Mouse (Mus musculus): Measurements from ENCODE around the gene Nr1i3.

Gene Nr1i3

DNA sequence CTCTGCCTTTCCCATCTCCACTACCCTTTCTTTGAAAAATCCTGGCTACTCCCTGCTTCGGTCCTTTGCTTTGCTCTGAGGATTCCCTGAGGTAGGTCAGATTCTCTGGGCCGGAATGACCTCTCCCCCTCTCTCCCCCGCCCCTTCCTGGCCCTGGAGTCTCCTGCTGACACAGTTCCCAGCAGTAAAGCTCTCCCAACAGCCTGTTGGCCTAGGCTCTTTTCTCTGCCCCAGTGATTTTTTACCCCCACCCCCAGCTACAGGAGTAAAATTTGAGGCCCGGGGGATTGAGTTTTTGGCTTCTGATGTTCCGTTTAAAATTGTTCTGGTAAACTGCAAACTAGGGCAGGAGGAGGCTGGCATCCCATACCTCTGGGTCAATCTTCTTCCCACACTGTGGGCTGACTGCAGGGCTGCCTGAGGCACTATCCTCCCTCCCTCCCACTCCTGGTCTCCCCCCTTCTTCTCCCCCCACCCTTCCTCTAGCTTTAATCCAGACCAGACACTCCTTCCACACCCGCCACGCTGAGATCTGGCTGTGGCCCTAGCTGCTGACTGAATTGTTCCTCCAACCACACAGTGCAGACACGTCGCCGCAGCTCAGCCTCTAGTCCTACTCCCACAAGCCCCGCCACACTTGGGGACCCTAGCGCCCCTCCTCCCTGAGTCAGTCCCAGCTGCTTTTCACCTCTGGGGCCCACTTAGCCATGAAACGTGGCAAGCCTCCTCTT, 38.0 kb downstream of the Nr1i3 start:
- no peak for DNase-seq (ENCODE audit: low read depth, low spot score)

DNA sequence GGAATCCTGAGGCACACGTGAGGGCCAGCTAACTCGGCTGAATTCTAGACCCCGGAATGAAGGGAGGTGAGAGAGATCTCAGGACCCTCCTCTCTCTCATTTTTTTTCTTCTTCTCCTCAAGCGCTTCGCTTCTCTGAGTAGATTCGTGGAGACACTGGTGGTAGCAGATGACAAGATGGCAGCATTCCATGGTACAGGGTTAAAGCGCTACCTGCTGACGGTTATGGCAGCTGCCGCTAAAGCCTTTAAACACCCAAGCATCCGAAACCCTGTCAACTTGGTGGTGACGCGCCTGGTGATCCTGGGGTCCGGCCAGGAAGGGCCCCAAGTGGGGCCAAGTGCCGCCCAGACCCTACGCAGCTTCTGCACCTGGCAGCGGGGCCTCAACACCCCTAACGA, 38.6 kb downstream of the Nr1i3 start:
- DNase-seq (ENCODE audit: low read depth, low spot score) = no peak

DNA sequence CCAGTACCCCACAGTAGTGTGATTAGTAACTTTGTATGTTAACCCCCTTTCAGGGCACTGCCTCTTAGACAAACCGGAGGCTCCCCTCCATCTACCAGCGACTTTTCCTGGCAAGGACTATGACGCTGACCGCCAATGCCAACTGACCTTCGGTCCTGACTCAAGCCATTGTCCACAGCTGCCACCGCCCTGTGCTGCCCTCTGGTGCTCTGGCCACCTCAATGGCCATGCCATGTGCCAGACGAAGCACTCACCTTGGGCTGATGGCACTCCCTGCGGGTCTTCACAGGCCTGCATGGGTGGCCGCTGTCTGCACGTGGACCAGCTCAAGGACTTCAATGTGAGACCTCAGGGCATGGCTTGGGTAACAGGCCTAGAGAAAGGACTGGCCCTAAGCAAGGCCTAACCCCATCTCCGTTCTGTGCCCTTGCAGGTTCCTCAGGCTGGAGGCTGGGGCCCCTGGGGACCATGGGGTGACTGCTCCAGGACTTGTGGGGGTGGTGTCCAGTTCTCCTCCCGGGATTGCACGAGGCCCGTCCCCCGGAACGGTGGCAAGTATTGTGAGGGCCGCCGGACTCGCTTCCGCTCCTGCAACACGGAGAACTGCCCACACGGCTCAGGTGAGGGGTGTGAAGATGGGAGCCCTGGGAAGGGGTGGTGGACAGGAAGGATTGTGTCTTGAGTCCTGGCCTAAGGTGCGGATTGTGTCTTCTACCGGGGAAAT, 42.5 kb downstream of the Nr1i3 start:
- DNase-seq (ENCODE audit: low read depth, low spot score) = no peak

DNA sequence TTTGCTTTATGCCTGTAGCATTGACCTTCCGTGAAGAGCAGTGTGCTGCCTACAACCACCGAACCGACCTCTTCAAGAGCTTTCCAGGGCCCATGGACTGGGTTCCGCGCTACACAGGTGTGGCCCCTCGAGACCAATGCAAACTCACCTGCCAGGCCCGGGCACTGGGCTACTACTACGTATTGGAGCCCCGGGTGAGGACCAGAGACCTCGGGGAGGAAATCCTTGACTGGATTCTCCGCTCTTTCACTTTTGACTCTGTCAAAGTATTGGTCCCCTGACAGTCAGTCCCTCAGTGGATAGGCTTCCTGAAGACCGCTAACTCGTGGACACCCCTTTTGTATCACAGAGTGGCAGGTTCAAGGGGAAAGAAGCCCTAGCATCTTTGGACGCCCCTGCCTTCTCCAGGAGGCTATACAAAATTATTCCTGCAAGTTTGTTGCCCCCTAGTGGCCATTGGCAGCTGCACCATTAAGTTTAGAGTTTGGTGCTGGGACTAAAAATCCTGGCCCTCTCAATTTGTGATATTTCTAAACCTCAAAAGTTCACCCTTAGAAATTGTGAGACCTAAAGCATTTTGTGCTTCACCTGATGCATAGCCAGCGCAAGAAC, 43.3 kb downstream of the Nr1i3 start:
- DNase-seq (ENCODE audit: low read depth, low spot score) = no peak

DNA sequence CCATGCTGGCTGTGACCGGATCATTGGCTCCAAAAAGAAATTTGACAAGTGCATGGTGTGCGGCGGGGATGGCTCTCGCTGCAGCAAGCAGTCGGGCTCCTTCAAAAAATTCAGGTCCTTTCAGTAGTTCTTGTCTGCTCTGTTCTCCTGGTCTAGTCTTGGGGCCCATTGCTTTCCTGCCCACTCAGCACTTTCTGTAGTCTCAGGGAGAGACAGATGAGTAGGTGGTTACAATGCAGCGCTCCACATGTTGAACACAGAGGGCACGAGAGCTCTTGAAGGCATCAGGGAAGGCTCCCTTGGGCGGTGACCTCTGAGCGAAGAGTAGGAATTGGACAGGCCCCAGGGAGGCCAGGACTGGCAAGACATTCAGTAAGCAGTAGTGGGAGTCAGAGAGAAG, 44.0 kb downstream of the Nr1i3 start:
- DNase-seq (ENCODE audit: low read depth, low spot score) = no peak

DNA sequence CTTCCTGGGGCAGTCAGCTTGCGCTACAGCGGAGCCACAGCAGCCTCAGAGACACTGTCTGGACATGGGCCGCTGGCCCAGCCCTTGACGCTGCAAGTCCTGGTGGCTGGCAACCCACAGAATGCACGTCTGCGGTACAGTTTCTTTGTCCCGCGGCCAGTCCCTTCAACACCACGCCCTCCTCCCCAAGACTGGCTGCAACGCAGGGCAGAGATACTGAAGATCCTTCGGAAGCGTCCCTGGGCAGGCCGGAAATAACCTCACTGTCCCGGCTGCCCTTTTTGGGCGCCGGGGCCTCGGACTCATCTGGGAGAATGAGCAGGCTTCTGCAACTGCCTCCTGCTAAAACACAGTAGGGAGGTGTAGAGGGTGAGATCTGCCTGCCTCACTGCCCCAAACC, 45.2 kb downstream of the Nr1i3 start:
- DNase-seq (ENCODE audit: low read depth, low spot score) = no peak

DNA sequence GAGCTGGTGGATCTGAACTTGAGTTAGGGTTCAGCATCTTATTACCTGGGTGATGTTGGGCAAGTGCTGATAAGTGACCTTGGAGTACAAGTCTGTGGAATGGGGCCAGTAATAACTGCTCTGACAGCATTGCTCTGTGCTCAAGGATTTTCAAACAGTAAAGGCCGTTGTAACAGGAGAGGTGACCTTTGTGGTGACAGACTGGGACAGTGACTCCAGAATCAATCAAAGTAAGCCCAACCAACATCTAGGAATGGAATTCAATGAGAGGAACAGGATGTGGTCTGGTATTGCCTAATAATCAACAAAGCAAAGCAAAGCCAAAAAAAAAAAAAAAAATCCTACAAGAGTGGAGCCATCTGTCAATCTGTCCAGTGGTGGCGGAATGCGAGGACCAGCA, 46.5 kb downstream of the Nr1i3 start:
- DNase-seq (ENCODE audit: low read depth, low spot score) = no peak

DNA sequence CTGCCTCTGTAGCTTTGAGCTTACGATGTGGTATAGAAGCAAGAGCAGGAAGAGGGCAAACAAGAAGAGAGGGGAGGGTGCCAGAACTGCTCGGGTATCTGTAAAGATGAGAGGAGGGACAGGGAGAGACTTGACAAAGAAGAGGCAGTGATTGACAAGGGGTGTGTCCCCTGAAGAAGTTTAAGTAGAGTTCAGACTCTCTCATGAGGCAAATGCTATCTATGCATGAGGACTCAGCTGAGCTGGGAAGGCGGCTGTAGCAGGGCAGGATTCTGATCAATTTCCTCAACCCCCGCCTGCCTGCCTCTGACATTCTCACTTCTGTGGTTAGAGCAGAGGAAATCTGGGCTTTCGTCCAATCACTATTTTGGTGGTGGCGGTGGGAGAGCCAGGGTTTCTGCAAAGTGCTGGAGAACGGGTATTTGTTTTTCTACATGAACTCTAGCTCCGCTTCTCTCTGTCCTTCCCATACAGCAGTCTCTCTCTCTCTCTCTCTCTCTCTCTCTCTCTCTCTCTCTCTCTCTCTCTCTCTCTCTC, 48.9 kb downstream of the Nr1i3 start:
- DNase-seq (ENCODE audit: low read depth, low spot score) = no peak

DNA sequence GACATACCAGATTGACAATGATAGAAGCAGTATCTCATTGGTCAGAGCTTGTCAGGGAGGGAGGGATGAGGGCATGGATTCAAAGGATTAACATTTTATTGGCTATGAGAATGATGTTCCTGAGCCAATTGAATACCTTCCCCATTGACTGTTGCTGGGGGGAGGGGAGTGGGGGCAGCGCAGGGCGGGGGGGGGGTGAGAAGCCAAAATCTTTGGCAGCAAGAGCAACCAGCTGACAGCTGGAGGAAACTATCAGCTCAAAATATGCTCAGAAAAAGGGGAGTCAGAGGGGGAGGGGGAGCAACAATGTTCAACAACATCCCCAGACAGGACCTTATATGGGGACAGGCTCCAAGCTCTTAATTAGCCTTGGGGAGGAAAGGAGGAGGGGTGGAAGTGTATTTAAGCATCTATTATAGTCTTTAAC, 49.4 kb downstream of the Nr1i3 start:
- DNase-seq (ENCODE audit: low read depth, low spot score) = no peak

DNA sequence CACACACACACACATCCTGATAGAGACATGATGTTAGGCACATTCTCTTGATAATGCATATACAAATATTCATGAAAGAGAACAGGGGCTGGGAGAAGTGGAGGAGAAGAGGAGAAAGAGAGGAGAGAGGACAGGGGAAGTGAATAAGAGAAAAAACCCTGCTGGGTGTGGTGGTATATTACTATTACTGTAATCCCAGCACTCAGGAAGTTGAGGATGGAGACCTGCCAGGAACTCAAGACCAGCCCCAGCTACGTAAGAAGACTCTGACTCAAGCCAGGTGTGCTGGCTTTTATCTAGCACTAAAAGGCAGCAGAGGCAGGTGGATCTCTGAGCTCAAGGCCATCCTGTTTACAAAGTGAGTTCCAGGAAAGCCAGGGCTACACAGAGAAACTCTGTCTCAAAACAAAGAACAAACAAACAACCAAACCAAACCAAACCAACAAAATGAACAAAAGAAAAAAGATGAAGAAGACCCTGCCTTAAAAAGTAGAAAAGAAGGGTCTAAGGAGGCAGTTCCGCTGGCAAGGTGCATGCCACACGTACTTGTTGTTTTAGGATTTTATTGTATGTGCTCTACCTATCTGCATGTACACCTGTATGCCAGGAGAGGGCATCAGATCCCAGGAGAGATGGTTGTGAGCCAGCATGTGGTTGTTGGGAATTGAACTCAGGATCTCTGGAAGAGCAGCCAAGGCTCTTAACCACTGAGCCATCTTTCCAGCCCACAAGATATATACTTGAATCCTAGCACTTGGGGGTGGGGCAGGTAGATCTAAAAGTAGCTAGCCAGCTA, 50.1 kb downstream of the Nr1i3 start:
- no peak for DNase-seq (ENCODE audit: low read depth, low spot score)

DNA sequence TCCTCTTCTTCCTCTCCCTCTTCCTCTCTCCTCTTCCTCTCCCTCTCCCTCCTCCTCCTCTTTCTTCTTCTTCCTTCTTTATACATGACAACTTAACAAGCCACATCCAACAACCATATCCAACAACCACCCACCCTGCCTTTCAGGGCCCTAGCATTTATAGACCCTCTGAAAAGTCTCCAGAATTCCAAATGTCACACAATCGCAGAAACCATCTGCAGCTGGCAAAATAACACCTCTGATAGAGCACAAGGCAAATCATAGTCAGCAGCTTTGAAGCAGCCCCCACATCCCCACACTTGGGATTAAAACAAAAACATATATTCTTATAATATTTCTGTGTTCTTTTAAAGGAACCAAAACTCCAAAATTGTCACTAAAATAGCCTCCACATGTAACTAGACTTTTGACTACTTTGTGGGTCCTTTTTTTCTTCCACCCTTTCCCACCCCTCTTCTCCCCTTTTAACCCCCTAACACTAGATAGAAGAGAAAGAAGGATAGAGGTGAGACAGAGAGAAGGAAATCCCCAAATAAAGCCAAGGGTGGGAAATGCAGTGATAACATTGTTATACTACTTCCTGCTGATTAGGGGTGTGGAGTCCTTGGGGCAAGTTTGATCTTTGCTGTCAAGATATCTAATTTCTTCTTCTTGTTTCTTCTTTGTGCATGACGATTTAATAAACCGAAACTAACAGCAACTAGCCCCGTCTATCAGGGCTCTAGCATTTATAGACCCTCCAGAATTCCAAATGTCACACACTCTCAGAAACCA, 52.4 kb downstream of the Nr1i3 start:
- no peak for DNase-seq (ENCODE audit: low read depth, low spot score)

DNA sequence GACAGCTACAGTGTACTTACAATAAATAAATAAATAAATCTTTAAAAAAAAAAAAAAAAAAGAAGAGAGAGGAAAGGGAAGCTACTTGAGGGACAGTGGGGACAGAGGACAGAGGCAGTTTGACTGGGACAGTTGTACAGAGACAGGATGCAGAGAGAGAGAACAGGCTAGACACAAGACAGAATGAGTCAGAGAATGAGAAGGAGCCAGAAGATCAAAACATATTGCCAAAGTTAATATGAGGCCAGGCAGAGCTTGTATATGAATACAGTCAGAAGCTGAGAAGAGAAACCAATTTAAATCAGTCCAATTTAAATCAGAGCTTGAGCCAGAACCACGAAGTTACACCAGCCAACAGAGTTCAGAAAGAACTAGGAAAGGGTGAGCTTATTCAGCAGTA, 54.6 kb downstream of the Nr1i3 start:
- DNase-seq (ENCODE audit: low read depth, low spot score) = no peak

DNA sequence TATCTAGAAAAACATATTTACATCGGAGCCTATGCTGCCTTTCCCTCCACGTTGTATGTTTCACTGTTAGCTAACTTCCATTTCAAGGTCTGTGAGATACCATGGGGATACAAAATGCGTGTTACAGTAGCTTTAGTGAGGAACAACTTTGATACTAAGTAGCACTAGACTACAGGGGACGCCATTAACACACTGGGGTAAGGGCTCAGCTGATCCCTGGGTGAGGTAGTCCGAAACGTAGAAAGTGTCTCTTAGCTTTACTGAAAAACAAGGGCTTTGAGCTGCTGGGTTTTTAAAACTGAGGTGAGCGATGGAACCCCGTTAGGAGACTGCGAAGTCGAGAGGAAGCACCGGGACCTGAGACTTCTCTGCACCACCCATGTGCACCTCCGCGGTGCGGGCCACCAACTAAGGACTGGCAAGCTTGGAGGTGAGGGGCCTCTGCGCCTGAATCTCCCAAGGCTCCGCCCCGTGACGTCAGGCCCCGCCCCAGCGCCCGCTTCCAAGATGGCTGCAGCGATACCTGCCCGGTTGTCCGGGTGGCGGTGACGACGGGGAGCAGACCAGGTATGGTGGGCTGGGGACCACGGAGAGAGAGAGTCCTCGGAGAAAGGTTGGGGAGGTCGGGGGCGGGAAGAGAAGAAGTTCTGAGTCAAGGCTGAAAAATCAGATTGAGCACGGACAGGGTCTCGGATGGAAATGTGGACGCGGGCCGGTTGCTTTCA, 56.2 kb downstream of the Nr1i3 start, which contains the start of gene B4galt3:
B4galt3 (plus strand) TSS at position 481 of the 725 bp plus-strand sequence.
- DNase-seq (ENCODE audit: low read depth, low spot score) = no peak

Data from WW6 (cell line).